In genomic region chr6:39005945-39006572, GRCm38 (mm10) we compare ENCODE assay signal across 12 mouse cellular contexts.
DNase-seq lines count a peak whose midpoint lies in the region; ATAC-seq lines count a peak whose summit lies in the region.
"Had no signal": no experiment of that assay in that cellular context is flagged by ENCODE, and none has a peak within 500 bp of the region (broad histone marks: within the 10 kb centered on the region; RNA-seq: fewer than 3 reads in every experiment).

No protein-coding gene starts in this region.

- ATAC-seq in kidney, embryonic 16.5 days (ENCODE audit: low FRiP score, low TSS enrichment): no peak
- ATAC-seq: liver, postnatal 0 days had no signal

- no peaks in the 10 kb centered on the region for H3K27me3 ChIP-seq in kidney, embryonic 16.5 days (ENCODE audit: insufficient read depth, low read length)
- H3K27me3 ChIP-seq in limb, embryonic 10.5 days (ENCODE audit: low read depth, poor library complexity, severe bottlenecking): no peaks in the 10 kb centered on the region
- H3K27me3 ChIP-seq: midbrain, embryonic 12.5 days had no signal

- no peak overlapping the region for H3K4me2 ChIP-seq in kidney, embryonic 16.5 days (replicated peaks; ENCODE audit: low read depth, low read length)
- H3K4me2 ChIP-seq: midbrain, embryonic 12.5 days had no signal

- WGBS in kidney, embryonic 16.5 days: 74% methylated on average over 5 of the region's 5 CpGs
- WGBS in limb, embryonic 10.5 days: 80% methylated on average over 5 of the region's 5 CpGs

- no peak overlapping the region for H3K4me3 ChIP-seq in kidney, embryonic 16.5 days (ENCODE audit: low read length)
- no peak overlapping the region for H3K4me3 ChIP-seq in limb, embryonic 10.5 days
- H3K4me3 ChIP-seq: midbrain, embryonic 12.5 days had no signal

- no peak for DNase-seq in kidney, adult 8-10 months
- peak; percentile 27 to 49 for DNase-seq in frontal cortex, postnatal 36 days (ENCODE audit: low spot score in 2 of 2)
- no peak for DNase-seq in limb, embryonic 10.5 days (ENCODE audit: low spot score)
- DNase-seq in right cerebral cortex, postnatal 14 days: peak; percentile 34
- no peak for DNase-seq in embryo, embryonic 11 days
- DNase-seq in natural killer cell, adult 2 months (ENCODE audit: low spot score in 2 of 2): no peak
- no peak for DNase-seq in embryo, embryonic 9.5 days (ENCODE audit: extremely low spot score)
- DNase-seq: gastrocnemius, postnatal 10 days; liver, postnatal 0 days; thymus, adult 2 months had no signal

- no peaks in the 10 kb centered on the region for H3K9me3 ChIP-seq in kidney, embryonic 16.5 days (ENCODE audit: low read length)
- no peaks in the 10 kb centered on the region for H3K9me3 ChIP-seq in limb, embryonic 10.5 days (replicated peaks)
- H3K9me3 ChIP-seq: midbrain, embryonic 12.5 days had no signal

- 0 out of 2 replicates have a peak overlapping the region, but pooled peaks have one; percentile 17 for H3K27ac ChIP-seq in kidney, embryonic 16.5 days (ENCODE audit: low read length)
- H3K27ac ChIP-seq in limb, embryonic 10.5 days: 0 out of 2 replicates have a peak overlapping the region, but pooled peaks have one; percentile 43
- H3K27ac ChIP-seq: midbrain, embryonic 12.5 days had no signal

- no peak overlapping the region for H3K9ac ChIP-seq in kidney, embryonic 16.5 days (replicated peaks; ENCODE audit: low read length)
- H3K9ac ChIP-seq: liver, postnatal 0 days; midbrain, embryonic 12.5 days had no signal

- H3K36me3 ChIP-seq in kidney, embryonic 16.5 days (ENCODE audit: insufficient read depth, low read length): no peaks in the 10 kb centered on the region
- no peaks in the 10 kb centered on the region for H3K36me3 ChIP-seq in limb, embryonic 10.5 days
- H3K36me3 ChIP-seq: midbrain, embryonic 12.5 days had no signal

- peaks cover 35% of the 10 kb centered on the region; the same call in 1 of the 2 replicates for H3K4me1 ChIP-seq in kidney, embryonic 16.5 days (ENCODE audit: insufficient read depth, low read length)
- peaks cover 40% of the 10 kb centered on the region for H3K4me1 ChIP-seq in limb, embryonic 10.5 days

Comparison
In these comparisons a context has a peak if more than half of its experiments do, and no peak if none do; other contexts are left out.
1. DNase-seq: peak in frontal cortex, postnatal 36 days (2 of 2) and right cerebral cortex, postnatal 14 days (single experiment); none in kidney, adult 8-10 months (0 of 2), limb, embryonic 10.5 days (single experiment), embryo, embryonic 11 days (single experiment), natural killer cell, adult 2 months (0 of 2) and embryo, embryonic 9.5 days (single experiment).